Mouse (Mus musculus) left cerebral cortex, adult 9 months (tissue): ENCODE results near the gene Zfp82.
A peak's percentile ranks its signal among the peaks of the same experiment; 100 is the strongest.
"Not testable (repeated sequence)": the region's sequence is repeated elsewhere in the genome, so short reads cannot be mapped to it uniquely, and the experiment has no call there.

ENCODE experiments used
- DNase-seq, 2 experiments: peaks; one replicate each; pipeline ENCODE4 v3.0.0; 2022; ENCODE audit warnings: low spot score in 2 of 2

Zfp82 gene

GRCm38 (mm10) chr7:30072146-30073028 is at the start of gene Zfp82:
TSS of gene Zfp82 (minus strand) at chr7:30072900.
- DNase-seq = peak in 1 of 2 experiments; percentile 82

GRCm38 (mm10) chr7:30122188-30122530 is 49.5 kb upstream of the Zfp82 start:
- DNase-seq = no peak

DNA sequence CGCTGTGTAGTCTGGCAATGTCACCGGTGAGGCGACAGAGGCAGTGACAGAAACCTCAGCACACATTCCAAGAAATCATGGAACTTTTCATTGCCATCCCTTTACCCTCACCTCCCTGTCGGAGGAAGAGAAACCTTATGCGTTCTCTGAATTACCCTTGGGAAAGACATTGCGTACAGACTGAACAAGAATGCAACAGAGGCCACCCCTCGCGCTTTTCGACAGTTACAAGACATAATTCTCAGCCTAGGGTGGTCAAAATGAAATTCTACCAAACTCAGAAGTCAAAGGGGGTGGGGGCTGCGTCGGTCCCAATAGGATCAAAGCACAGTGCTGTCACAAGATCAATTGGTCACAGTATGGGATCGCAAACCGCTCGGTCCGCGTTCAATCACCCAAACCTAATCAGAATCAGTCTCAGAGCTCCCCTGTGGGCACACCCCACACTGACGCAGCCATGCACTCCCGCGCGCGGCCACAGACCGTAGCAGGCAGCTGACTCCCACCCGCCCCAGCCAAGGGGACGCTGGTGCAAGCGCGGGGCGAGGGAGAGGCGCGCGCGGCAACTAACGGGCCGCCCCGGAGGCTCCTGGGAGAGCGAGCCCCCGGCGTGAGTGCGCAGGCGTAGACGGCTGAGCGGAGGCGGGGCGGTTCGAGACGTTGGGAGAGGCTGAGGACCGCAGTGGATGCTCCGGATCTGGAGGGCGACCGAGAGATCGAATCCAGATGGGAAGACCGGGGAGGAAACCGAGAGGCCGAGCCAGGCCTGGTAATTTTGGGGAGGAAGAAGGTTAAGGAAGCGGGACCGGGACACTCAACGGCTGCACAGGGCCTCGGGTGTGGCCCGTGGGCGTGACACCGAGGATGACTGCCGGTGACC is 48.8 kb upstream of the Zfp82 start, which contains the start of gene Zfp382:
Zfp382 (plus strand) TSS at position 635 of the 880 bp plus-strand sequence.
- DNase-seq = peak; percentile 59 to 89

DNA sequence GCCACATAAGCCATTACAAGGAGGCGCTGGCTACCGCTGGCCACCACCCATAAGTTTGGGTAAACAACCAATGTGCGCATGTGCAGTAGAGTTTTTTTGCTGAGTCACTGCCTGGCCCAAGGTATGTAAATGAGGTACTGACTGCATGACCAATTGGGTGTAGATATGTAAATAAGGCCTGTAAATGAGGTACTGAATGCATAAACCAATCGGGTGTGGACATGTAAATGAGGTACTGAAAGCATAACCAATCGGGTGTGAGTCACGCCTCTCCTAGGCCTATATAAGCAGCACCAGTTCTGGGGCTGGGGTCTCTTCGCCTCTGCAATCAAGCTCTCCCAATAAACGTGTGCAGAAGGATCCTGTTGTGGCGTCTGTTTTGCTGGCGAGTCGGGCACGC is 45.2 kb upstream of the Zfp82 start:
- DNase-seq = not testable (repeated sequence)

GRCm38 (mm10) chr7:30116076-30116475 is 43.4 kb upstream of the Zfp82 start:
- DNase-seq = no peak

- DNase-seq = peak; percentile 66 to 86
Observed at GRCm38 (mm10) chr7:30099297-30099696, 26.6 kb upstream of the Zfp82 start.

DNA sequence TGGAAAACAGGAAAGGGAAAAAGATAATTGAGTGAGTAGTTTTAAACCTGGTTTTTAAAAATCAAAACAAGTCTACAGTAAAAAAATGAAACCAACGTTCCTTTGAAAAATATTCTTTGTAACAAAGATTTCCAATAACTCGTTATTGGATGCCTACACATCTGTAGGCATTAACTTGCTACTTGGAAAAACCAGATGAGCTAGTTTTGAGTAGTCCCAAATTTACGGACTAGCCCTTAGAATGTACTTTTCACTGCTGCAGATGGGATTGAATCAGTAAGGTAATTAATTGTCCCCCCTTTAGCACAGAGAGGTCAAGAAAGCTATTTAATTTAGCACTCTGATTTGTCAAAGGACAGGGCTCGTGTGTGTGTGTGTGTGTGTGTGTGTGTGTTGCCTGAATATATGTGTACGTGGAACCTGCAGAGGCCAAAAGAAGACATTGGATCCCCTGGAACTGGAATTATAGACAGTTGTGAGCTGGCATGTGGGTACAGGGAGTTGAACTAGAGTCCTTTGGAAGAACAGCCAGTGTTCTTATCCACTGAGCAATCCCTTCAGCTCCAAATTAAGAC is 22.9 kb upstream of the Zfp82 start:
- DNase-seq = no peak

DNA sequence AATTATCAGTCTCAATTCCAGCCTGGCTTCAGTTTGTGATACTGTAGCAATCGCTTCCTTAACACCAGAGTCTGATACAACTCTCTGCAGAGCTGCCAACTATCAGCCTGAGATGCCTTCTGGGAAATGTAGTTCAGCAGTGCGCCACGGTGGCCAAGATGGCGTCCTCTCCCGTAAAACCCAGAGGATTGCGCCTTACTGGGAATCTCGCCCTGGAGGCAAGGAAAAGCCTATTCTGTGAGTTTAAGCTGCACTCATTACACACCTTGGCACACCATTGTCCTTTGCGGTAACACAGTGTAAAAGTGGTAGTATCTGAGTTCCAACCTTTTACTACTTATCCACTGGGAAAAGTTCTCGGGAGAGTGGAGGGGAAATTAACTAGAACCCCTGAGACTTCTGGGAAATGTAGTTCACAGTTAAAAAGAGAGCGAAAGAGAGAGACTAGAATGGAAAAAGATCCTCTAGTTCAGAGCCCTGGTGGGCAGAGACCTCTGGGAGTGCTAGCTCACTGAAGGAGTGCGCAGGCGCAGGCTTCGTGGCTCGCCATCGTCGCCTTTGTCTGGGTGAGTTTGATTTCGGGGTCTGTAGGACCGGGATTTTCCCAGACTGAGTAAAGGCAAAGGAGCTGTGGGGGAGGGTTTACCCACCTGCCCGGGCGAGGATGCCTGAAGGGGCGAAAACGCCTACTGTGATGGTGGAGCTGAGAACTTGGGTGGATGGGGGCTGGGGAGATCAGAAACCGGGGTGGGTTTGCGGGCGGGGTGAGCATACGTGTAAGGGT is 22.1 kb upstream of the Zfp82 start, which contains the start of gene Zfp260:
Zfp260 (plus strand) TSS at position 132 of the 784 bp plus-strand sequence.
- DNase-seq = peak; percentile 83 to 93

DNA sequence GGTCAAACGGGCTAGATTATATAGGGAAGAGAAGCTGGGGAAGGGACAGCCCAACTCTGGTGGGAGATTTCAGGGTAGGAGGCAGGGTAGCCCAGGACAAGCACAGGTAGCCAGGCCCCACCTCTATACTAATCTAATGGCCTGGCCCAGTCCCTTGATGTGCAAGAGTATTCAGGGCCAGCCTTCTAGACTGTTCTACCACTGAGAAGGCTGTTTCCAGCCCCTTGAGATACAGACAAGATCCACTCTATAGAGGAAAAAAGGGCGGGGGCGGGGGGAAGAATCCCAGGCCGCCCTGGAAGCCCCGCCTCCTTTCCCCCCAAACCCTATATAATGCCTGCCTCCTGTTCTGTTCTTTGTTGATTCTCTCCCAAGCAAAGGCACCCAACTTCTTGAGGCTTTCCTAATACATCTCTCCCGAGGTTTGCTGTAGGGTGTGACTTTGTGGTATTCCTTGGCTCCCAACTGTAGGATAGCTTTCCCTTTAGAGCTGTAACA is 21.3 kb upstream of the Zfp82 start:
- DNase-seq = no peak

GRCm38 (mm10) chr7:30092666-30093065 is 20.0 kb upstream of the Zfp82 start:
- no peak for DNase-seq

DNA sequence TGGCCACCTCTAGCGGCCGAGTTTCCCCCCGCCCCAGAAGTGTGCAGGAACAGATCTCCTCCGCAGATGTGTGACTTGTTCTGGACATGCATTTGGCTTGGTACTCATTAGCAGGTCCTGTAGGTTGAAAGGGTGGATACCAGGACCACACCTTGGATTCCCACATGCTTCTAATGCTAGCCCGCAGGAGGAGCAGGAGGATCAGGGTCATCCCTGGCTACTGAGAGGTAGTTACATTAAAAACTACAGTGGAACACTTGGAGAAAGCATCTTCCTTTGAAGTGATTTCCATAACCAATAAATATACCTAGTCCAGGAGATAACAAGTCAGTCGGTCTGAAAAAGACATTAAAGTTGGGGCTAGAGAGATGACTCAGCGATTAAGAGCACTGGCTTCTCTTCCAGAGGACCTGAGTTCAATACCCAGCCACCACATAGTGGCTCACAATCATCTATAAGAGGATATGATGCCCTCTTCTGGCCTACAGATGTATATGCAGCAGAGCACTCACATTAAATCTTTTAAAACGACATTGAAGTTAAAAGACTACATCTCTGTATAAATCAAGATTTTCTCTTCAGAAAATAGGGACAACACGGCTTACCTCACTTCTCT is 18.4 kb upstream of the Zfp82 start:
- DNase-seq = no peak

- DNase-seq = peak; percentile 90 to 98
Observed at GRCm38 (mm10) chr7:30090092-30090969, 17.6 kb upstream of the Zfp82 start, which contains the start of the genes Gm26920 and Zfp566. TSS of gene Gm26920 (minus strand) at chr7:30090410. TSS of gene Zfp566 (minus strand) at chr7:30090527.

- no peak for DNase-seq
Observed at GRCm38 (mm10) chr7:30089405-30089804, 16.7 kb upstream of the Zfp82 start.

DNA sequence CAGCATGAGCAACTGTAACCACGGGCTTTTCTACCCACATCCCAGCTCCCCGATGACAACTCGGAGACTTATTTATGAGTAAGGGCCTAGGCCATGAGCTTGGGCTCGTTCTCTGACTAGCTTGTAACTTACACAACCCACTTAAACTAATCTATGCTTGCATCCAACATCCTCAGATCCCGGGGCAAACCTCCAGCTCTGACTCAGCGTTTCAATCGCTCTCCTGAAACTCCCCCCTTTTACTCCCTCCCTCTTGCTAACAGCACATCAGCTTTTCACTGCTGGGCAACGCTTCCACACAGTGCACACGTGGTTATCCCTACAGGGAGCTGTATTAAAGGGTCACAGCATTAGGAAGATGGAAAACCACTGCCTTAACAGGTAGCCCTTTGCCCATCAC is 13.8 kb upstream of the Zfp82 start:
- peak in 1 of 2 experiments; percentile 72 for DNase-seq

DNA sequence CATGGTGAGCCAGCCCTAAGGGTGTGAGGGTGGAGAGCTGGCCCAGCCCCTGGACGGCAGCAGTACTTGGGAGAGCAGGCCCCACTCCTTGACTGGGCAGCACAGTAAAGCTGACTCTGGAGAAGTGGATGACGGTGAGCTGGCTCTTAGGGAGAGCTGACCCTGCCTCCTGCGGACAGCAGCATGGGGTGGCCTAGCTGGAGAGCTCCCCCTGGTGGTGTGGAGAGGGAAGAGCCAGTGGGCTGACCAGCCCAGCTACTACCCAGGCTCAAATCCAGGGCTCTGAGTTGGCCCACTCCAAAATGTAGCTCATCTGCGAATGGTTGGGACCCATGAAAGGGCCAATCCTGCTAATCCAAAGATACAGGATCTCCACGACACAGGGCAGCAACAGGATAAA is 8.1 kb downstream of the Zfp82 start:
- DNase-seq = no peak

- DNase-seq = no peak
Observed at GRCm38 (mm10) chr7:30062478-30062877, 10.2 kb downstream of the Zfp82 start.

DNA sequence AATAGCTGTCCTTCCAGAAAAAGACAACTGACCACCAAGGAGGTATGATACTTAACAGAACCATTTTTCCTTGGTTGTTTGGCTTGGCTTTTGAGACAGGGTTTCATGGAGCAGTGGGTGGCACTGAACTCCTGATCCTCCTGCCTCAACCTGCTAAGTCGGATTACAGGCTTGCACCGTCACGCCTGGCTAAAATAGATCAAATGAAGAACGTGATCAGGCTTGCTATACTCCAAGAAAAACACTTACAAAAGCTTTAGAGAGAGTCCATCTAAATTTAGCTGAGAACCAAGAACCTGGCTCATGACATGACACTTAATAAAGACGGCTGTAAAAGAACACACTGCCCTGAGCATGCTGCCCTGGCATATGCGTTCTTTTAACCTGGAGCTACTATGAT is 12.4 kb downstream of the Zfp82 start:
- DNase-seq = no peak

- no peak for DNase-seq
Observed at GRCm38 (mm10) chr7:30053591-30053990, 19.1 kb downstream of the Zfp82 start.

DNA sequence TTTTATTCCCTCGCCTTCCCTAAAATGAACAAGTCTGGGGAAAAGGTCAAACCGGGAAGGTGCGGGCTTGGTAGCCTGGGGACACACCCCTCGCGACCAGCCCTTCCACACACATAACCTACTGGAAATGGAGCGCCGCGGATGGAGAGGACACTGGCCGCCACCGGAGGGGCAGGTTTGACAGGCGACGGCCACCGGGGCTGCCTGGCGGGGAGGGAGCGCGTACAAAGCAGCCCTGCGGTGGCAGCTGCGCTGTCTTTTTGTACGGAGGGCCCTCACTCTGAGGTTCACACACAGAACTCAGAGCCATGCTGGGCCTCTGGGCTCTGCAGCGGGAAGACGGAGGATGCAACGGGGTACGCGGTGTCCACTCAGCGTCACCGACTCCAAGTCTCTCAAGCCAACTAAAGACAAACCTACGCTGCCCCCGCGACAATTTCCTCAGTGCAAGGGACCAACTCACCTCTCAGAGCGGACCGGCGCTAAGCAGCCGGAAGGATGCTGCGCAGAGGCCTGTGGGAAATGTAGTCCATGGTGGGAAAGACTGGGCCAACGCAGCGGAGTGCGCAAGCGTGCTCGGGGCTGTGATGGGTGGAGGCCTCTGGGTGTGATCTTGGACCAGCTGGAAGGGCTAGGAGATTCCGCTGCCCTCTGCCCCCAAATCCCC is 21.7 kb downstream of the Zfp82 start, which contains the start of gene Zfp14:
Zfp14 (minus strand) TSS at position 499 of the 667 bp plus-strand sequence.
- peak; percentile 74 to 92 for DNase-seq
